Mouse (Mus musculus) midbrain, embryonic 15.5 days (tissue): ENCODE results near the gene Abca7. TPM values are rescaled to one million over a fixed set of nuclear protein-coding genes. Genes with fewer than 3 reads are reported as not detected.
"Not testable (repeated sequence)": the region's sequence is repeated elsewhere in the genome, so short reads cannot be mapped to it uniquely, and the experiment has no call there.

Experiments
- ATAC-seq: fragments of 200-750 bp; cut with Nextera tagmentation; replicated peaks from 2 replicates; pipeline ENCODE4 v1.8.0; 2017; ENCODE audit warnings: moderate TSS enrichment
- H3K27ac ChIP-seq: fragments of 300-500 bp; sonication (generic); 2 replicates; pipeline ENCODE4 v1.5.1; 2015; ENCODE audit warnings: mild to moderate bottlenecking, inconsistent platforms
- H3K27me3 ChIP-seq: fragments of 300-500 bp; sonication (generic); replicated peaks from 2 replicates; pipeline ENCODE4 v1.6.1; 2015; ENCODE audit warnings: inconsistent platforms
- H3K36me3 ChIP-seq: fragments of 300-500 bp; sonication (generic); replicated peaks from 2 replicates; pipeline ENCODE4 v1.6.1; 2015; ENCODE audit warnings: inconsistent platforms
- H3K4me1 ChIP-seq: fragments of 300-500 bp; sonication (generic); 2 replicates; pipeline ENCODE4 v1.6.1; 2015; ENCODE audit warnings: inconsistent platforms
- H3K4me2 ChIP-seq: fragments of 300-500 bp; sonication (generic); 2 replicates; pipeline ENCODE4 v1.6.1; 2015; ENCODE audit warnings: inconsistent platforms, mild to moderate bottlenecking, moderate library complexity
- H3K4me3 ChIP-seq: fragments of 300-500 bp; sonication (generic); 2 replicates; pipeline ENCODE4 v1.5.1; 2015; ENCODE audit warnings: mild to moderate bottlenecking, inconsistent platforms
- H3K9ac ChIP-seq: fragments of 300-500 bp; sonication (generic); 2 replicates; pipeline ENCODE4 v1.6.1; 2015; ENCODE audit warnings: mild to moderate bottlenecking, inconsistent platforms
- H3K9me3 ChIP-seq: fragments of 300-500 bp; sonication (generic); 2 replicates; pipeline ENCODE4 v1.6.1; 2016; ENCODE audit warnings: inconsistent platforms
- whole genome bisulfite sequencing: fragments of 180-500 bp; shearing (Covaris S2); methylation state at CpG from one replicate; pipeline ENCODE4 v1.1.7; 2015; ENCODE audit warnings: mixed read lengths; 5-methylcytosine and 5-hydroxymethylcytosine counted together
- polyA plus RNA-seq: library from polyadenylated mRNA; unstranded; fragments of >200 nt; fragmentation: Nextera tagmentation; extraction: Ambion mirVana; gene quantifications from 2 replicates; pipeline ENCODE4 v1.2.1, GENCODE M21; 2015

Abca7 gene
- polyA plus RNA-seq = 4.4 and 4.8 TPM in 2 replicates

DNA sequence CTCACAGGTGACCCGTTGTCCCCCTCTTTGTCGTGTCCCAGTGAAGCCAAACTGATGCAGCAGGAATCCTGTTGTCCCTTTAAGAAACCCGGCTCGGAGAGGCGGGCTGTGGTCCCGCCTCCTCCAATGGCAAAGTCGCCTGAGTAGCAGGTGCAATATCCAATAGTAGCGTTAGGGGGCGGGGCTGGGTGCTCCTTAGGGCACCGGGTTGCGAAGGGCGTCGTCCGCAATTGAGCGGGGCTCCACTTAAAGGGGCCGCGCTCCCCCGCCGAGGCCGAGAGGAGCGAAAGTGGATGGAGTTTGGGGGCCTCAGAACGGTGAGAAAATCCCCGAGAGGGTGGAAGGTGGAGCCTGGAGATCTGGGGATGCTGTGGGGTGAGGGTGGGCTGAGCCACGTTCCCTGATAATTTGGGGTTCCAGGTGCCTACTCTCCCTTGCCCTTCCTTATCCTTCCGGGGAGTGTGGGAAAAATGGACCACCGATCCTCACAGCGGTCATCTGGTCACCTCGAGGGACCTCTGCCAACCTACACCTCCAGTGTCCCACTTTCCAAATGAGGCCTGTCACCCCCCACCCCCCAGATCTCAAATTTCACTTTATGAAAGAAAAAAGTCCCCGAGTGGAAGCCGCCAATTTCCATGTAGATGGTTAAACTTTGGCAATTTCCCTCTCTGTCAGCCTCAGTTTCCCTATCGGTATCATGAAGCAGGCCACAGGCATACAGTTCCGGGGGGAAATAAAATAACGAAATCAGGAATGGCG lies at the start of gene Abca7:
Gene Abca7, plus strand, starts transcription at position 223 of the 762 bp plus-strand sequence.
- peak within 1 kb of the TSS; percentile 66 for H3K27ac ChIP-seq
- WGBS = under 1% methylated on average over 34 of the region's 34 CpGs
- H3K27me3 ChIP-seq = peaks cover 4% of the 10 kb centered on the region; the same call in 1 of the 2 replicates
- H3K9me3 ChIP-seq = no peaks in the 10 kb centered on the region
- H3K4me1 ChIP-seq = peaks cover 25% of the 10 kb centered on the region
- H3K9ac ChIP-seq = peak within 1 kb of the TSS; percentile 50
- ATAC-seq = peak; percentile 85
- H3K4me3 ChIP-seq = peak within 1 kb of the TSS; percentile 54
- no peaks in the 10 kb centered on the region for H3K36me3 ChIP-seq
- peak within 1 kb of the TSS; percentile 87 for H3K4me2 ChIP-seq

GRCm38 (mm10) chr10:79946752-79947322 lies 49.5 kb upstream of the Abca7 start:
- Histone ChIP-seq H3K4me3 (no peak overlapping the region), H3K27ac (no peak overlapping the region)
- 35% methylated on average over 7 of the region's 7 CpGs for WGBS

DNA sequence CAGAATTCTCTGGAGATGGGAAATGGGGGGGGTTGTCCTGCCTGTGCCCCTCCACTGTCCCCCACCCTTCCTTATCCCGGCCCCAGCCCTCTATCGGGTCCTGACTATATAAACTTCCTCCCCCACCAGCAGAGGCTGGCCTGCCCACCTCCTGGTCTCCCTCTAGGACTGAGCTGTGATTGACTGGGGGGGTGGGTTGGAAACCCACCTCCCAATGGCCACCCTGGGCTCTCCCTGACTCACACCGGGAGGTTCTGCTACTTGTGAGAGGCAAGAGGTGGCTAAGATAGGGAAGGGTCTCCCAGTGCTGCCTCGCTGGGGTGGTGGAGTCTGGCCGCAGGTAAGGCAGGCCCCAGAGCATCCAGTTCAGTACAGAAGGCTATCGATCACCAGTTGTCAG lies 48.8 kb upstream of the Abca7 start:
- peaks cover 10% of the 10 kb centered on the region for H3K4me1 ChIP-seq
- H3K4me3 ChIP-seq = no peak overlapping the region
- no peaks in the 10 kb centered on the region for H3K9me3 ChIP-seq
- H3K36me3 ChIP-seq = peaks cover 8% of the 10 kb centered on the region; the same call in 1 of the 2 replicates
- 81% methylated on average over 6 of the region's 6 CpGs for WGBS
- H3K27me3 ChIP-seq = no peaks in the 10 kb centered on the region
- no peak overlapping the region for H3K4me2 ChIP-seq
- ATAC-seq = no peak
- H3K27ac ChIP-seq = no peak overlapping the region
- H3K9ac ChIP-seq = no peak overlapping the region

More at GRCm38 (mm10) chr10:79946752-79947322, 49.5 kb upstream of the Abca7 start:
- no peak overlapping the region for H3K9ac ChIP-seq
- H3K36me3 ChIP-seq = peaks cover 8% of the 10 kb centered on the region; the same call in 1 of the 2 replicates
- ATAC-seq = no peak
- no peaks in the 10 kb centered on the region for H3K27me3 ChIP-seq
- H3K4me1 ChIP-seq = peaks cover 10% of the 10 kb centered on the region
- H3K4me2 ChIP-seq = no peak overlapping the region
- no peaks in the 10 kb centered on the region for H3K9me3 ChIP-seq

DNA sequence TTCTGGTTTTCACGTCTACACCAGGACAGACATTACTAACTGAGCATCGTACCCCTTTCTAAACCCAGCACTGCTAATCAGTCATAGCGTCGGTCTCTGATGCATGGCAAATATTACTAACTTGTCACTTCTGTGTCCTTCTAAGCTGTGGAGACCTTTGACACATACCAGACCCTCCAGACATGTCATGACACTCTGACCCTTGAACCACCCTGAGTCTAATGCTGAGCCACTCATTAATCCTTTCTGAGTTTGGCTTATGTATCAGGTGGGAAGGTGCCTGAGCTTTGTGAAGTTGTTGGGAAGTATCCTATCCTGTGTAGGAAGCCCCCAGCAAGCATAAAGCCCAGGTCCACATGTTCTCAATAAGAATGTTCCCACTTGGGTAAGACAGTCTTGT lies 46.4 kb upstream of the Abca7 start:
- 93% methylated on average over 4 of the region's 4 CpGs for WGBS
- no peaks in the 10 kb centered on the region for H3K9me3 ChIP-seq
- no peak overlapping the region for H3K9ac ChIP-seq
- peaks cover 17% of the 10 kb centered on the region; the same call in 1 of the 2 replicates for H3K36me3 ChIP-seq
- H3K27me3 ChIP-seq = no peaks in the 10 kb centered on the region
- H3K4me2 ChIP-seq = no peak overlapping the region
- H3K4me1 ChIP-seq = peaks cover 10% of the 10 kb centered on the region
- no peak overlapping the region for H3K4me3 ChIP-seq
- no peak for ATAC-seq
- no peak overlapping the region for H3K27ac ChIP-seq

DNA sequence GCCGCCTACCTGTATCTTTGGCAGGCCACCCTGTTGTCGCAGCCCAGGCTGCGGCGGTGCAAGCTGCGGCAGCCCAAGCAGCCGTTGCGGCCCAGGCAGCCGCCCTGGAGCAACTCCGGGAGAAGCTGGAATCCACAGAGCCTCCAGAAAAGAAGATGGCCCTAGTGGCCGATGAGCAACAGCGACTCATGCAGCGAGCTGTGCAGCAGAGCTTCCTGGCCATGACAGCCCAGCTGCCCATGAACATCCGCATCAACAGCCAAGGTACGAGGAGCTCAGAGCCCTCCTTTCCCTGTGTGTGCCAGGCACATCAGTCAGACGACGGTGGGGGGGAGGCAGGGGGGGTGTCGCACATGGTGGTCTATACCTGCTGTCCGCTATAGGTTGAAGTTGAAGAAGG lies 45.6 kb upstream of the Abca7 start:
- Histone ChIP-seq H3K27ac (no peak overlapping the region), H3K9ac (no peak overlapping the region), H3K4me2 (no peak overlapping the region), H3K4me1 (peaks cover 7% of the 10 kb centered on the region), H3K36me3 (peaks cover 17% of the 10 kb centered on the region; the same call in 1 of the 2 replicates), H3K4me3 (no peak overlapping the region), H3K9me3 (no peaks in the 10 kb centered on the region), H3K27me3 (no peaks in the 10 kb centered on the region)
- no peak for ATAC-seq
- 79% methylated on average over 18 of the region's 18 CpGs for WGBS

DNA sequence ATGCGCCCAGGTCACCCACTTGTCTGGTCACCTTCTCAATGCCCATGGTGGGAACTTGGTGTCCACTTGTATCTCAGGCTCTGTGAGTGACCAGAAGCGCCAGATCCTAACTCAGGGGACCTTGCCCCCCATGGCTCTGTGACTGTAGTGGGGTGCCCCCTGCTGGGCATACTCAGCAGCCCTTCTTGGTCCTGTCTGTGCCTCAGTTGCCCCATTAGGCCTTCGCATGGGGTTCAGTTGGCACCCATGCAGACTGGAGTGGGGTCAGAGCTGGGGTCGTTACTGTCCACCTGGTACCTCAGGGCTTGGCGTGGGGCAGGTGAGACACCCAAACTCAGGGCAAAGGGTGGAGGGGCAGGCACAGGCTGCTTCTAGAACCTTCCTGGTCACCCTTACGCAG lies 42.3 kb upstream of the Abca7 start:
- H3K27ac ChIP-seq = no peak overlapping the region
- no peaks in the 10 kb centered on the region for H3K27me3 ChIP-seq
- H3K9me3 ChIP-seq = no peaks in the 10 kb centered on the region
- no peaks in the 10 kb centered on the region for H3K4me1 ChIP-seq
- H3K4me2 ChIP-seq = no peak overlapping the region
- no peak overlapping the region for H3K9ac ChIP-seq
- no peak for ATAC-seq
- 90% methylated on average over 6 of the region's 6 CpGs for WGBS
- H3K4me3 ChIP-seq = no peak overlapping the region
- H3K36me3 ChIP-seq = peaks cover 17% of the 10 kb centered on the region; the same call in 1 of the 2 replicates

- Histone ChIP-seq H3K9ac (no peak overlapping the region), H3K4me3 (no peak overlapping the region), H3K4me2 (no peak overlapping the region), H3K27ac (no peak overlapping the region), H3K27me3 (no peaks in the 10 kb centered on the region), H3K9me3 (no peaks in the 10 kb centered on the region), H3K4me1 (peaks cover 3% of the 10 kb centered on the region), H3K36me3 (peaks cover 17% of the 10 kb centered on the region; the same call in 1 of the 2 replicates)
- no peak for ATAC-seq
- 76% methylated on average over 9 of the region's 9 CpGs for WGBS
Measured at GRCm38 (mm10) chr10:79955691-79956090, 40.6 kb upstream of the Abca7 start.

GRCm38 (mm10) chr10:79956643-79957154 lies 39.6 kb upstream of the Abca7 start:
- ATAC-seq = no peak

DNA sequence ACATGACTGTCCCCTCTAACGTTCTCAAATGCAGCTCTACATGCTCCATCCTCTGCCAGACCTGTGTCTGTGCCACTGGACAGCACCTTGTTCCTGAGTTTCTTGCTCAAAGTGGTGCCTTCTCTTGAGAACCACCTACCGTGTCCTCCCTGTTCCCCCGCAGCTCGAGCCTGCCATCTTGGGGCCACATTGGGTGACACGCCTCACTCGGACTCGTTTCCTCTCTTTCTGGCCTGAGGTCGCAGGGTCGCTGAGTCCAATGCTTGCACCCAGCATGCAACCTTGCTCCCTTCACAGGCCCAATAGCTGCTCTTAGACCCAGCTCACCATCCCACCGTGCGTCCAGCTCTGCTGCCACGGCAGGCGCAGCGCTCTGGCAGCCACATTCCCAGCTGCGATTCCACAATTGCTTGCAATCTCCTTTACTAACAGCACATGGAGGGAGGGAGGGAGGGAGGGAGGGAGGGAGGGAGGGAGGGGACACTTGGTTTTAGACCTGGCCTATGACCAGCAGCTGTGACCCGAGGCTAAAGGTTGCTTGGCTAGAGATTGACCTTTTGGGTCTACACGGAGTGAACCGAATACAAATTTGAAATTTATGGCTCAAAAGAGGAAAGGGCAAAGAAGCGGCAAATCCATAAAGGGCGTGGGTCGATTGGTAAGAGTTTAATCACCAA lies 38.0 kb upstream of the Abca7 start:
- Histone ChIP-seq H3K36me3 (peaks cover 9% of the 10 kb centered on the region; the same call in 1 of the 2 replicates), H3K9ac (no peak overlapping the region), H3K4me2 (peak overlapping the region; percentile 8; the same call in 1 of the 2 replicates), H3K4me3 (no peak overlapping the region), H3K27ac (no peak overlapping the region), H3K27me3 (no peaks in the 10 kb centered on the region), H3K9me3 (no peaks in the 10 kb centered on the region), H3K4me1 (peaks cover 9% of the 10 kb centered on the region)
- 13% methylated on average over 21 of the region's 21 CpGs for WGBS
- no peak for ATAC-seq

More at GRCm38 (mm10) chr10:79956643-79957154, 39.6 kb upstream of the Abca7 start:
- H3K4me2 ChIP-seq = no peak overlapping the region
- H3K4me1 ChIP-seq = peaks cover 9% of the 10 kb centered on the region
- H3K9me3 ChIP-seq = no peaks in the 10 kb centered on the region
- 20% methylated on average over 4 of the region's 4 CpGs for WGBS
- no peak overlapping the region for H3K4me3 ChIP-seq
- H3K27ac ChIP-seq = no peak overlapping the region
- H3K36me3 ChIP-seq = peaks cover 9% of the 10 kb centered on the region; the same call in 1 of the 2 replicates
- no peak overlapping the region for H3K9ac ChIP-seq
- H3K27me3 ChIP-seq = no peaks in the 10 kb centered on the region

- peak overlapping the region; percentile 58 for H3K4me3 ChIP-seq
- 35% methylated on average over 10 of the region's 10 CpGs for WGBS
- H3K27ac ChIP-seq, H3K9me3 ChIP-seq, H3K27me3 ChIP-seq, ATAC-seq, H3K9ac ChIP-seq, H3K4me1 ChIP-seq: not testable (repeated sequence)
- peak overlapping the region; percentile 75 for H3K4me2 ChIP-seq
- peaks cover 11% of the 10 kb centered on the region; the same call in 1 of the 2 replicates for H3K36me3 ChIP-seq
Measured at GRCm38 (mm10) chr10:79959412-79959811, 36.9 kb upstream of the Abca7 start.

DNA sequence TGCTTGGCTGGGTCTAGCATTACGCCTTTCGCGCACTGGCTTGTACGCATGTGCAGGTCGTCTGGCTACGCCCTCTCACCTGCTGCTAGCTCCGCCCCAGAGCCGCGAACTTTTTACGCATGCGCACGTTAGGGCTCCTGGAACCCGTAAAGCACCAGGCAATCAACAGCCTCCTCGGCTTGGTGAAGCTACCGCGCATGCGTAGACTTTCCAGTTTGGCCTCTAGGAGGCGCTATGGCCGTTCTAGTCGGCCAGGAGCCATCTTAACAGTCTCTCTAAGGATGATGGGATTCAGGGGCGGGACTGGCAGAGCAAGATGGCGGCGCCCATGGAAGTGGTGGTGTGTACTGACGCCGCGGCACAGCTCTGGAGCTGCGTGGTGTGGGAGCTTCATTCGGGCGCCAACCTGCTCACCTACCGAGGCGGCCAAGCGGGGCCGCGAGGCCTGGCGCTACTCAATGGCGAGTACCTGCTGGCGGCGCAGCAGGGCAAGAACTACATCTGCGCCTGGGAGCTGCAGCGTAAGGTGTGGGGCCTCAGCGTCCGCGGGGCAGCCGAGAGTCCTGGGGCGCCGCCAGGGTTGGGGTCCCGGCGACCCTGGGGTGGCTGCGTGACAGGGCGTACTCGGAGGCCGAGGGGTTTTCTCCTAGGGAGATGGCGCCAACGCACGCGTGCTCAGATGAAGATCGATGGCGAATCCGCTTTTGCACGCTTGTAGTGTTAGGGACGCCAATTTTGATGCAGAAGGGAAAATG lies 36.3 kb upstream of the Abca7 start, which contains the start of gene Wdr18:
Gene Wdr18, plus strand, starts transcription at position 306 of the 755 bp plus-strand sequence.
- Histone ChIP-seq H3K4me2 (peak within 1 kb of the TSS; percentile 75), H3K4me1 (peaks cover 9% of the 10 kb centered on the region), H3K36me3 (peaks cover 16% of the 10 kb centered on the region; the same call in 1 of the 2 replicates), H3K27ac (peak within 1 kb of the TSS; percentile 69), H3K27me3 (no peaks in the 10 kb centered on the region), H3K9me3 (no peaks in the 10 kb centered on the region), H3K4me3 (peak within 1 kb of the TSS; percentile 58), H3K9ac (peak within 1 kb of the TSS; percentile 56)
- under 1% methylated on average over 61 of the region's 61 CpGs for WGBS
- ATAC-seq = peak; percentile 98
